Mouse (Mus musculus): Measurements from ENCODE around the gene Anxa2. TPM values are rescaled to one million over a fixed set of nuclear protein-coding genes. Genes with fewer than 3 reads are reported as not detected.
A peak's percentile ranks its signal among the peaks of the same experiment; 100 is the strongest.

The Anxa2 gene
- polyA plus RNA-seq, 1 experiment from 2014 or later = 158 TPM

- no peaks in the 10 kb centered on the region for H3K27me3 ChIP-seq
- no peaks in the 10 kb centered on the region for H3K9me3 ChIP-seq
- peak overlapping the region; percentile 36 for H3K4me2 ChIP-seq
- peak; percentile 77 for ATAC-seq (ENCODE audit: low FRiP score, low read depth)
- WGBS = 41% methylated on average over 20 of the region's 20 CpGs
- H3K4me3 ChIP-seq = no peak overlapping the region
- no peak overlapping the region for H3K9ac ChIP-seq
- H3K36me3 ChIP-seq = no peaks in the 10 kb centered on the region
- peaks cover 10% of the 10 kb centered on the region for H3K4me1 ChIP-seq (replicated peaks)
- peak overlapping the region; percentile 34; the same call in 1 of the 2 replicates for H3K27ac ChIP-seq (replicated peaks)
These were observed 64.1 kb downstream of the Anxa2 start for GRCm38 (mm10) chr9:69517387-69518035.

Small RNA genes within 50 kb of the gene (microRNA-seq; reads per million reads assigned to microRNA genes)
- not detected for gene Mir3109

Other genes with a start within 250 kb of the Anxa2 start
- gene Ice2, start 55.7 kb upstream of the Anxa2 start, polyA plus RNA-seq (2015; fragmentation: Nextera tagmentation; extraction: Ambion mirVana) = 8.9 and 9.9 TPM in 2 replicates